Mouse (Mus musculus): ENCODE measurements around the gene Arhgap44.

The Arhgap44 gene

DNA sequence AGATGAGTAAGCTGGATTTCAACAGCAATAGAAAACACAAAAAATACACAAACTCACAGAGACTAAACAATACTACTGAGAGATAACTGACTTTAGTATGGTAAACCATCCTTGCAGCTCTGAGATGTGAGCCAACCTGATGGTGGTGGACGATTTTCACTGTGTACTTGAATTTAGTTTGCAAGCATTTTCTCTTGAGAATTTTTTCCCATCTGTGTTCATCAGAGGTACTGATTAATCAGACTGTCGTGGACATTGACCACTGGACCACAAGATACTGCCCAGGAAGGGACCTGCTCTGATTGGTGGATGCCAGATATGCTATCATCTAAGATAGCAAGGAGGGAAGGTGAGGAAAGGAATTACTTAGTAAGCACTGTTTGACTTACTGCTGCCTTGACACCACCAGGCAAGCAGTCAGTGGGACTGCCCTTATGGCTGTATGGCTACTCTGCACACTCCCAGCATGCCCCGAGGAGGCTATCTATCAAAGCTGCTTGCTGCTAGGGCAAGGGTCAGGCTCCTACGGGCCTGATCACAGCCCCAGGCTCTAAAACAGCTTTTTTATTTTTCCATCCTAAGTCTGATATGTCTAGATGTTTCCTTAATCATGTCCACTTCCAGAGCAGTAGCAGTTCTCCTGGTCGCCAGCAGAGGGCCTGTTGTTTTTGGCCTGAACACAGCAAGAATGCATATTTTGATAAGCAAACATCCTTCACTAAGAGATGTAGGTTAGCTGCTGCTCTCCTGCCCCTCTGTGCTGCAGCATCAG lies 74.1 kb downstream of the Arhgap44 start:
- no peak for DNase-seq (ENCODE audit: low read depth, low spot score)
- no peaks in the 10 kb centered on the region for H3K27me3 ChIP-seq (ENCODE audit: control insufficient read depth, insufficient read depth, low read length, poor library complexity, severe bottlenecking)
- no peaks in the 10 kb centered on the region for H3K36me3 ChIP-seq (ENCODE audit: control insufficient read depth, insufficient read depth, low read length, poor library complexity, severe bottlenecking)

DNA sequence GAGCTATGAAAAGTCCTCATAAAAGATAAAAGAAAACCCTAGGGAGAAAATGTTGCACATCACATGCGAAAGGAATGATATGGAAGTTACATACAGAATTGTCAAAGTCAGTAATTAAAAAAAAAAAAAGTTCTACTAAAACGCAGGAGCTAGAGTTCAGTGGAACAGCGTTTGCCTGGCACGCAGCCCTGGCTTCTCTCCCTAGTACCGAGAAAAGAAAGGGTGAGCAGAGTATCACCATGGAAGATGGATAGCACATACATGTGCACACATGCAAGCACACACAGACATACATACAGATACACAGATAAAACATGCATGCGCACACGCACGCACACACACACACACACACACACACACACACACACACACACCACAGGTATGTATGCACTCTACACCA lies 82.0 kb downstream of the Arhgap44 start:
- no peak for DNase-seq (ENCODE audit: low read depth, low spot score)
- H3K27me3 ChIP-seq (ENCODE audit: control insufficient read depth, insufficient read depth, low read length, poor library complexity, severe bottlenecking) = no peaks in the 10 kb centered on the region
- H3K36me3 ChIP-seq (ENCODE audit: control insufficient read depth, insufficient read depth, low read length, poor library complexity, severe bottlenecking) = no peaks in the 10 kb centered on the region

DNA sequence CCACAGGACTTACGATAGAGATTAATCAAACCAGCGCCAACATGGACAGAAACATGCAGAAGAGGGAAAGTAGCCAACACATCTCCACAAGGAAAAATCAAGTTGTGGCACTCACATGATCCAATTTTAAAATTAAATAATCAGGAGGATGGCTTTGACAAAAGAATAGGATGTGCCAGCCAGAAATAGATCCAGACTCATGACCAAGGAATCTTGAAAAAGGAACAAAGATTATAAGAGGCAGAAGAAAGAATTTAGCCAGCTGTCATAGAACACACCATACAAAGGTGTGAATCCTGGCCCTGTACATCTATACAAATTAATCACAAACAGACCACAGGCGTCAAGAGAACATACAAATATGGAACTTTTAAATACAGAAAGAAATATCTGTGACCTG lies 82.5 kb downstream of the Arhgap44 start:
- no peaks in the 10 kb centered on the region for H3K36me3 ChIP-seq (ENCODE audit: control insufficient read depth, insufficient read depth, low read length, poor library complexity, severe bottlenecking)
- H3K27me3 ChIP-seq (ENCODE audit: control insufficient read depth, insufficient read depth, low read length, poor library complexity, severe bottlenecking) = no peaks in the 10 kb centered on the region
- no peak for DNase-seq (ENCODE audit: low read depth, low spot score)

DNA sequence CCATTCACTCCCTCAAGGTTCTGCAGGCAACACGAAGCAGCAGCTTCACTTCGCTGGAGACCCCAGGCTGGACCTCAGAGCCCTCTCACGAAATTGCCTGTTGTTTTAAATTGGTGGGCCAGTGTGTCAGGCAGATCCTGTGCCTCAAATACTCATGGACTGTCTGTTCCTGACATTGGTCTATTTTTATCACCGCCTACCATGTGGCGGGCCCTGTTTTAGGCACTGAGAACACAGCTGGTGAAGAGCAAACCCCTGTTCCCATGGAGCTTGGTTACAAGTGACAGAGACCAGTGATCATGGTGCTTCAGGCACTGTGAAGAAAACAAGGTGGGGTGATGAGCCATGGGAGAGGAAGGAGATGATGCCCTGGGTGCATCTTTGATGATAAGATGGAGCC lies 93.2 kb downstream of the Arhgap44 start:
- Histone ChIP-seq H3K27me3 (ENCODE audit: control insufficient read depth, insufficient read depth, low read length, poor library complexity, severe bottlenecking) (no peaks in the 10 kb centered on the region), H3K36me3 (ENCODE audit: control insufficient read depth, insufficient read depth, low read length, poor library complexity, severe bottlenecking) (no peaks in the 10 kb centered on the region)
- DNase-seq (ENCODE audit: low read depth, low spot score) = no peak

DNA sequence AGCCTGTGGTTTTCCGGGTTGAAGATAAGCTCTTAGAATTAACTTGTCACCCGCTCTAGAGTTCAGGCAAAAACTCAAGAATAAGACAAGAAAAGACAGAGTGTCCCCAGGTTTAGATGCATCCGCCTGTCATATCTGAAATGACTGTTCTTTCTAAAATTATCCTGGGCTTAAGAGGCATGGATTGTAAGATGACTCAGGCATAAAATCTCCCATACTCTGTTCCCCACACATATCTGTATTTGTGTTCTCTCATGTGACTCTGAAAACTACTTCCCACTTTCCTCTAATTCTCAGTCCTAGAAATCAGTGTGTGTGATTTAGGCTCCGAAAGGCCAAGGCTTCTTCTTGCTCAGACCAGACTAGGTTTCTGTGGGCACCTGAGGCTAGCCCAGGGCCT lies 93.7 kb downstream of the Arhgap44 start:
- H3K36me3 ChIP-seq (ENCODE audit: control insufficient read depth, insufficient read depth, low read length, poor library complexity, severe bottlenecking) = no peaks in the 10 kb centered on the region
- no peaks in the 10 kb centered on the region for H3K27me3 ChIP-seq (ENCODE audit: control insufficient read depth, insufficient read depth, low read length, poor library complexity, severe bottlenecking)
- DNase-seq (ENCODE audit: low read depth, low spot score) = no peak

DNA sequence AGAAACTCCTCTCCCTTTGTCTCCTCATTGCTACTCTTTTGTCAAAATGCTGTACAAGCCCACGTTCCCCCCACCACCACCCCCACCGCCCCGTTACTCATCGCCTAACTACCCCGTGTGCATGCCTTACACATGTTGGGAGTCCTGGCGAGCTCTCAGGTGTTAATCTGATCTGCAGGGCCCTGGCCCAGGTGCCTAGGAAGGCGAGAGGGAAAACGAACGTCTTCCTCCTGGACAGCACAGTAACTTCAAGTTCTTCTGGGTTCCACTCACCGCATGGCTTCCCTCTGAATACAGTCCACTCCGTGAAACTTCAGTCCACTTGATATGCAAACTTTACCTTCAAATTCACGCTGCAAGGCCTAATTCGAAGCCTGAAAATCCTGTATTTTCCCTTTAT lies 97.6 kb downstream of the Arhgap44 start:
- H3K27me3 ChIP-seq (ENCODE audit: control insufficient read depth, insufficient read depth, low read length, poor library complexity, severe bottlenecking) = no peaks in the 10 kb centered on the region
- DNase-seq (ENCODE audit: low read depth, low spot score) = no peak
- no peaks in the 10 kb centered on the region for H3K36me3 ChIP-seq (ENCODE audit: control insufficient read depth, insufficient read depth, low read length, poor library complexity, severe bottlenecking)

DNA sequence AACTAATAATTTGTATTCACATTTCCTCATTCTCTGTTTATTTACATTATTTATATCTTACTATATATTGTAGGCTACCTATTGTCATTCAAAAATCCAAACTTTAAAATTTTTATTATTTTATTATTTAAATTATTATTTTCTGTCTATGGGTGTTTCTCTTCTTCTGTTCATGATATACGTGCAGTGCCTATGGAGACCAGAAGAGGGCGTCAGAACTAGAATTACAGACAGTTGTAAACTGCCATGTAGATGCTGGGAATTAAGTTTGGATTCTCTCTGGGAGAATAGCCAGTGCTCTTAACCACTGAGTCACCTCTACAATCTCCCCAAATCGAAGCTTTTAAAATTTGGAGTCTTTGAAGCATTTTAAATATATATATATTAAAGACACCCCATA lies 101.3 kb downstream of the Arhgap44 start:
- Histone ChIP-seq H3K27me3 (ENCODE audit: control insufficient read depth, insufficient read depth, low read length, poor library complexity, severe bottlenecking) (no peaks in the 10 kb centered on the region), H3K36me3 (ENCODE audit: control insufficient read depth, insufficient read depth, low read length, poor library complexity, severe bottlenecking) (no peaks in the 10 kb centered on the region)
- no peak for DNase-seq (ENCODE audit: low read depth, low spot score)

DNA sequence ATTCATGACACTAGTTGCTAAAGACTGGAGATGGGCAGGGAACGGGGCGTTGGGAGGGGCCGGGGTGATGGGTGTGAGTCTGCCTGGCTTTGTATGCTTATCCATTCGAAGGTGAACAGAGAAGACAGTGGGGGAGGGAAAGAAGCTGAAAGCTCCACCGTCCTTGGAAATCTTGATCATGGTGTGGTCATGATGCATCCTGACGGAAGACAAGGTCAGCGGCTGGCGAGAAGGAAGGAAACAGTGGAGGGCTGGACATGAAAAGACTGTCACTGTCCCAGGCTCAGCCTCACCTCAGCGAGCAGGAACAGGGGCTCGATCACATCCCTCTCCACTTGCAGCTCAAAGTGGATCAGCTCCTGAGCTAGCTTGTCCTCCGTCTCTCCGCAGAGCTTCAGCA lies 103.2 kb downstream of the Arhgap44 start:
- no peak for DNase-seq (ENCODE audit: low read depth, low spot score)
- no peaks in the 10 kb centered on the region for H3K36me3 ChIP-seq (ENCODE audit: control insufficient read depth, insufficient read depth, low read length, poor library complexity, severe bottlenecking)
- H3K27me3 ChIP-seq (ENCODE audit: control insufficient read depth, insufficient read depth, low read length, poor library complexity, severe bottlenecking) = no peaks in the 10 kb centered on the region

DNA sequence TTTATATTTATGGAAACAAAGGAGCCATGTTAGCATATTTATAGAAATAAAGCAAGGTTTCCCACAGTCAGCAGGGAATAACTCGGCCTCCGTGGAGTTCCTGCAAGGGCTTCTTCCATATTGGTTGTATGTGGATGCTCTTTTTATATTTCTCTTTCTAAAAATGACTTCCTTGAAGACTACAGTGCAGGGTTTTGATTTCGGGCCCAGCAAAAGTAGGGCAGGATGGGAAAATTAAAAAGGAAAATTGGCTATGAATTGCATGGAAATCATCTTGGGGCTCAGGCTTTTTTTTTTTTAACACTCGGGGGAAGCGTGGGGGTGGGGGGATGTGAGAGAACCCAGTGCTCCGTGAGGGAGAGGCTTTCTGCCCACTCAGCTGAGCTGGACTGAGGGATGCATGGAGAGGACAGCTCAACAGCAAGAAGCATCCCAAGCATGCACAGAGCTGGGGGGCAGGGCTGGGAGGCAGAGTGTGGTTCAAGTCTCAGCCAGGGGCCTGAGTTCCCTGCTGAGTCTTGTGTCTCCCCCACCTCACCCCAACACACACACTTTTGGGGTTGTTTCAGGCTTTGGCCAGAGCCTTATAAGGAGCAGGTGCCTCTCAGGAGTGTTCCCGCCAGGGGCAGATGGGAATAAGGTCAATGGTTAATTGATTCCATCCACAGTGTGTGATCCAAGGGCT lies 104.4 kb downstream of the Arhgap44 start:
- Histone ChIP-seq H3K36me3 (ENCODE audit: control insufficient read depth, insufficient read depth, low read length, poor library complexity, severe bottlenecking) (no peaks in the 10 kb centered on the region), H3K27me3 (ENCODE audit: control insufficient read depth, insufficient read depth, low read length, poor library complexity, severe bottlenecking) (no peaks in the 10 kb centered on the region)
- DNase-seq (ENCODE audit: low read depth, low spot score) = no peak

DNA sequence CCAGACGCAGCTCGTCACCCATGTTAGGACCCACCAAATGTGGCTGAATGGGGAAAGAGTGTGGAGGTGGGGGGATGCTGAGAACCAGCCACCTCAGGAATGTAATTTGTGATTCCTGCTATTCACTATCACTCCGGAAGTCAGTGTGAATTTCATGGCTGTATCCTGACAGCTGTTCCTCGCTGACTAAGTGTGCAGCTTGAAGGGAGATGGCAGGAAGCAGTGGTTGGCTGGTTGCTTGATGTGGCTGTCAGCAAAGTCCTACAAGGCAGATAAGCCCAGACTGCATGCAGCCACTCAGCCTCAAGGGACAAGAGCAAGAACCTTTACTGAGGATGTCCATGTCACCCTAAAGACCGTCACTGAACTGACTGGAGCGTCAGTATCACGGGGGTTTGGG lies 107.2 kb downstream of the Arhgap44 start:
- no peak for DNase-seq (ENCODE audit: low read depth, low spot score)
- Histone ChIP-seq H3K36me3 (ENCODE audit: control insufficient read depth, insufficient read depth, low read length, poor library complexity, severe bottlenecking) (no peaks in the 10 kb centered on the region), H3K27me3 (ENCODE audit: control insufficient read depth, insufficient read depth, low read length, poor library complexity, severe bottlenecking) (no peaks in the 10 kb centered on the region)

DNA sequence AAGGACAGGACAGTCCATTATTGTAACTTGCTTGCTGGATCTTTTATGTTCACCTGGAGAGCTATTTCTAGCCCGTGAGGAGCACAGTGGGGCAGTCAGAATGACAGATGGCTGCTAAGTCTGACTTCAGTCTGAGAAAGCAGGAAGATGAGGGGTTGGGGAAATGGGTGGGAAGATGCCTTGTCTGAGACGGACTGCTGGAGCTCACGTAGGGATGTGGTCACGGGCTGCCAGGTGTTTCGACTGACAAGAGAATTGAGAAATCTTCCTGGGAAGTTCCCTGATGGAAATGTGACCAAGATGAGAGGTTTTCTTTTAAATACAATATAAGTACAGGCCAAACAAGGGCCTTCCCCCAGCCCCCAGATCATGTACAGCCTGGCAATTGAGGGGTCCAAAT lies 108.5 kb downstream of the Arhgap44 start:
- DNase-seq (ENCODE audit: low read depth, low spot score) = no peak
- H3K27me3 ChIP-seq (ENCODE audit: control insufficient read depth, insufficient read depth, low read length, poor library complexity, severe bottlenecking) = no peaks in the 10 kb centered on the region
- no peaks in the 10 kb centered on the region for H3K36me3 ChIP-seq (ENCODE audit: control insufficient read depth, insufficient read depth, low read length, poor library complexity, severe bottlenecking)

DNA sequence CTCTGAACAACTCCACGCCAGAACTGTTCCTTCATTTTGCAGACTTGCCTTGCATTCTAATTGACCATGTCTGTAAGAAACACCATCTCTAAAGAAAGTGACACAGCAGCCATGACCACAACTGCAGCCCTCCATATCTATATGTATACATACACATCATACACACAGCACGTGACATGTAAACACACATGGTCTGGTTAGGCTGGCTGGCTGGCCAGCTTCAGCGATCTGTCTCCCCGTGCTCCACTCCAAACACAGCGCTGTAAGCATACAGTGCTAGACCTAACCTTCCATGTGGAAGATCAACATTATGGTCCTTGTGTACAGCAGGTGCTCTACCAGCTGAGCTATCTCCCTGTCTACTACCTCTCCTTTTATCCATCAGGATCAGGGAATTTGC lies 111.9 kb downstream of the Arhgap44 start:
- Histone ChIP-seq H3K27me3 (ENCODE audit: control insufficient read depth, insufficient read depth, low read length, poor library complexity, severe bottlenecking) (no peaks in the 10 kb centered on the region), H3K36me3 (ENCODE audit: control insufficient read depth, insufficient read depth, low read length, poor library complexity, severe bottlenecking) (no peaks in the 10 kb centered on the region)
- no peak for DNase-seq (ENCODE audit: low read depth, low spot score)

DNA sequence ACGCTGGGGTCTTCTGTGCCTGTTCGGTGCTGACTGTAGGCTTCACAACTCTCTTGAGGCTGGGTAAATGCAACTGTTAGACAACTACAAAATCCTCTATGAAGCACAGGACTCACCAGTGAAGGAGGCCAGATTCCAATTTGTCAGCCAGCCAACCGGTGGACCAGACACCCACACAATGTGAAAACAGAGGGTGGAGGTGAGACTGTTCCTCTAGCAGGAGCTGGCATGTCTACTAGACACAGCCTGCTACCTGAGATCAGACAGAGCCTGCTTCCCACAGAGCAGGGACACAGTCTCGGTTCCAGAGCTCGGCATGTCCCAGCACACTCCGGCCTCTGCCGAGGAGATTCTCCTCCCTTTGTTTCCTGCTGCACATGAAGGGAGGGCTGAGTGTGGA lies 113.7 kb downstream of the Arhgap44 start:
- no peaks in the 10 kb centered on the region for H3K27me3 ChIP-seq (ENCODE audit: control insufficient read depth, insufficient read depth, low read length, poor library complexity, severe bottlenecking)
- no peaks in the 10 kb centered on the region for H3K36me3 ChIP-seq (ENCODE audit: control insufficient read depth, insufficient read depth, low read length, poor library complexity, severe bottlenecking)
- DNase-seq (ENCODE audit: low read depth, low spot score) = no peak

DNA sequence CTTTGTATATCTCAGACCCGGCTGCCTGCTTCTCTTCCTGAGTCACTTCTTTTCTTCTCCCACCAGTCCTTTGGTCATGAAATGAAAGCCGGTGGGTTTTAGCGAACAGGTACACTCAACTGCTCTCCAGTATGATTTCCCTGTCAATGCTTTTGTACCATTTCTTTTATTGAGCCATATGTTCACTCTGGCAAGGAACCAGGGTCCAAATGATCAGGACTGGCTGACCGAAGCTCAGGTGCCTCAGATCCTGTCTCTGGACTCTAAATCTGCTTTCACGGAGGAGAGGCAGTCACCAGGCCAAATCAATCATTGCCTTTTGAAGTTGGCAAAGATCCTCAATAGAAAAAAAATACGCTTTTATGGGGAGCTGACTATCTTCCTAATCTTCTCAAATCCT lies 122.2 kb downstream of the Arhgap44 start:
- no peaks in the 10 kb centered on the region for H3K27me3 ChIP-seq (ENCODE audit: control insufficient read depth, insufficient read depth, low read length, poor library complexity, severe bottlenecking)
- DNase-seq (ENCODE audit: low read depth, low spot score) = no peak
- H3K36me3 ChIP-seq (ENCODE audit: control insufficient read depth, insufficient read depth, low read length, poor library complexity, severe bottlenecking) = no peaks in the 10 kb centered on the region

DNA sequence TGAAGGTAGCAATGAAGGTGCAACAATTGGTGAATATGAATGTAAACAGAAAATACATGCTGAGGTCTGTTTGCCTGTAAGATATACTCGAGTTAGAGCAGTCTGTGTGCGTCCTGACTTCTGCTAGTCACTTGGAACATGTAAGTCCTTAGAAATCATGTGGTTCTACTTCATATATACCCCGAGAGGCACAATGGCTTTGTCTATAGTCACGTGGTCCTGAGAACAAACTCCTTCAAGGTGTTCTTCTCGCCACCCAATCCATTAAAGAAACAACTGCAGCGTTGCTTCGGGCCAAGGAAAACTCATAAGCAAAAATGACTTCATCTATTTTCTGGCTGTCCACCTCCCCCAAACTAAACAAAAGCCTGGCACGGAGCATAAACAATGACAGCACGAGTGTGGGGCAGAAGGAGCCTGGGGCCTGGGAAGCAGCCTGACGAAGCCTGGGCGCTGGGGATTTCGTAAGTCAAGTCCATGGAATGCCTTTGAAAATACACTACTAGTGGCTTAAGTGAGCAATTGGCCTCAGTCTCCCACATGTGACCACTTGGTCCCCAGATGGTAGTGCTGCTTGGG lies 123.2 kb downstream of the Arhgap44 start:
- H3K27me3 ChIP-seq (ENCODE audit: control insufficient read depth, insufficient read depth, low read length, poor library complexity, severe bottlenecking) = no peaks in the 10 kb centered on the region
- no peaks in the 10 kb centered on the region for H3K36me3 ChIP-seq (ENCODE audit: control insufficient read depth, insufficient read depth, low read length, poor library complexity, severe bottlenecking)
- no peak for DNase-seq (ENCODE audit: low read depth, low spot score)

Measured in splenic B cell, adult 2 months (primary cell).